Mouse (Mus musculus) ZHBTc4 (cell line): ENCODE data around the gene Cd2bp2.

Experiments used
- DNase-seq: peaks from one replicate; pipeline ENCODE4 v3.0.0-alpha.2; 2011; ENCODE audit warnings: low read depth, low spot score

Cd2bp2 gene

GRCm38 (mm10) chr7:127142666-127143065 is 53.2 kb downstream of the Cd2bp2 start:
- no peak for DNase-seq

GRCm38 (mm10) chr7:127142214-127142613 is 53.6 kb downstream of the Cd2bp2 start:
- no peak for DNase-seq
